Mouse (Mus musculus) myocyte (in vitro differentiated cells): ENCODE measurements at regions not wholly inside any gene's neighbourhood (a gene's known extent, or its start where the extent isn't known, plus 50 kb on each side); places are given as distances from the start of the nearest gene placed in this dataset.

Experiments used
- MAX ChIP-seq: IDR thresholded peaks from one replicate; pipeline ENCODE4 v1.6.1; 2011; ENCODE audit warnings: low read depth, mild to moderate bottlenecking, control low read depth
- MYOD1 ChIP-seq, 3 experiments: IDR thresholded peaks; one replicate each; pipeline ENCODE4 v1.6.1; 2011; ENCODE audit warnings: control low read depth in 2 of 3, low read depth in 2 of 3, mild to moderate bottlenecking in 2 of 3, moderate library complexity in 1 of 3; ENCODE audit not compliant: insufficient read length in 2 of 3, control insufficient read depth in 1 of 3
- MYOG ChIP-seq, 3 experiments: IDR thresholded peaks; one replicate each; pipeline ENCODE4 v1.6.1; 2011; ENCODE audit warnings: control low read depth in 2 of 3, low read depth in 2 of 3, mild to moderate bottlenecking in 2 of 3; ENCODE audit not compliant: insufficient read length in 2 of 3, control insufficient read depth in 1 of 3, insufficient read depth in 1 of 3
- POLR2A ChIP-seq: IDR thresholded peaks from one replicate; pipeline ENCODE4 v1.6.1; 2011; ENCODE audit warnings: low read depth, mild to moderate bottlenecking, control low read depth, moderate library complexity; ENCODE audit not compliant: insufficient read length
- POLR2AphosphoS2 ChIP-seq: IDR thresholded peaks from one replicate; pipeline ENCODE4 v1.6.1; 2011; ENCODE audit warnings: low read depth, control low read depth; ENCODE audit not compliant: insufficient read length
- SRF ChIP-seq: IDR thresholded peaks from one replicate; pipeline ENCODE4 v1.6.1; 2011; ENCODE audit warnings: low read depth; ENCODE audit not compliant: control insufficient read depth, insufficient read length
- TCF12 ChIP-seq: IDR thresholded peaks from one replicate; pipeline ENCODE4 v1.6.1; 2011; ENCODE audit warnings: mild to moderate bottlenecking, control low read depth; ENCODE audit not compliant: poor library complexity, insufficient read depth, severe bottlenecking
- USF1 ChIP-seq: IDR thresholded peaks from one replicate; pipeline ENCODE4 v1.6.1; 2011; ENCODE audit warnings: low read depth, mild to moderate bottlenecking, control low read depth, moderate library complexity

DNA sequence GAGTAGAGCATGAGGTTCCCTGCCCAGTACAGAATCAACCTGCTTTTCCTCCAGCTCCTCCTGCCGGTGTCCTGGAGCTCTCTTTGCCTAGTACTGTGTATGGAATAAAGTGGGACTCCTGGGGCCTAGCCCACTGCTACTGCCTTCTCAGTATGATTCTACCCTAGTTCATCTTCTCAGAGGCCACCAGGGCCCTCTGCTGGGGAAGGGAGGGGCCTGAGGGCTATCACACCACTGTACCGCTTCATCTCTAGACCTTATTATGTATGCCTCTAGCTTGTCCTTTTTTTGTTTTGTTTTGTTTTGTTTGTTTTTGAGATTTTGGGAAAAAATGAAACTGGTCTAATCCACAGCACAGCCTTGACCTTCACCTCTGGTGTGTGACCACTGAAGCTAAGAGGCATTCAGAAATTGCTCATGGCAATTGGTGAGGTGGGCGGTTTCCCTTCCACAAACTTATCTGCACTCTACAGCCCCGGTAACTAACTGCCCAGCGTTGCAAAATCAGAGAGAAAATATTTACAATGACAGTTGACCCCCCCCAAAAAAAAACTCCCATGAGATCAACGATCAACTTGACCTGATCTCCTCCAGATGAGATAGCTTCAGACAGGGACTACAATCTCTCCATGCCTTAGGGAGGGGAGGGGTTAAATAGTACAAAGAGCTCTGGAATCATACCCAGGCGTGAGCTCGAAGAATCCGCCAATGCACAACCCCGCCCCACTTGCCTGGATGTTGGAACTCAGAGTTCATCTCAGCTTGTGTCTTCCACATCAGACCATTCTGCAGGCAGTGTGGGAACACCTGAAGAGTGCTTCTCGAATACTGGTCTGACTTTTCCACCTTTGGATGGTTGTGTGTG lies 168.8 kb downstream of the Tomm20 start:
- TF ChIP-seq POLR2A, result no peak
- no peak for TF ChIP-seq POLR2AphosphoS2
- TF ChIP-seq TCF12, result no peak
- TF ChIP-seq MYOD1 (IDR thresholded peaks at IDR 0.05; ENCODE audit: control insufficient read depth in 1 of 3, insufficient read length in 2 of 3, low read depth in 2 of 3), result no peak
- TF ChIP-seq SRF, result no peak
- no peak for TF ChIP-seq MYOG (IDR thresholded peaks at IDR 0.05; ENCODE audit: control insufficient read depth in 1 of 3, insufficient read depth in 1 of 3, insufficient read length in 2 of 3, low read depth in 2 of 3)
- TF ChIP-seq USF1, result no peak
- no peak for TF ChIP-seq MAX
